Mouse (Mus musculus): ENCODE data around the gene Hdlbp. TPM values are rescaled to one million over a fixed set of nuclear protein-coding genes. Genes with fewer than 3 reads are reported as not detected.

The Hdlbp gene
- polyA plus RNA-seq, 1 experiment from 2014 or later, result 89.2 TPM

Other genes with a start within 250 kb of the Hdlbp start
- 10.4 and 12.4 TPM in 2 replicates for gene Sned1, start 243.0 kb downstream of the Hdlbp start, polyA plus RNA-seq (2016; fragmentation: Nextera tagmentation; extraction: Ambion mirVana)
- gene Mterf4, start 172.9 kb downstream of the Hdlbp start, polyA plus RNA-seq (2016; fragmentation: Nextera tagmentation; extraction: Ambion mirVana), result 35.1 and 35.3 TPM in 2 replicates
- 63.5 and 73.1 TPM in 2 replicates for gene Ppp1r7, start 136.0 kb downstream of the Hdlbp start, polyA plus RNA-seq (2016; fragmentation: Nextera tagmentation; extraction: Ambion mirVana)
- gene Pask, start 135.3 kb downstream of the Hdlbp start, polyA plus RNA-seq (2016; fragmentation: Nextera tagmentation; extraction: Ambion mirVana), result 12.2 and 13.1 TPM in 2 replicates
- 0.28 and 0.71 TPM in 2 replicates for gene Ano7, start 104.9 kb downstream of the Hdlbp start, polyA plus RNA-seq (2016; fragmentation: Nextera tagmentation; extraction: Ambion mirVana)
- gene Farp2, start 33.3 kb upstream of the Hdlbp start, polyA plus RNA-seq (2016; fragmentation: Nextera tagmentation; extraction: Ambion mirVana), result 5.4 and 5.8 TPM in 2 replicates
- gene Stk25, start 179.8 kb upstream of the Hdlbp start, polyA plus RNA-seq (2016; fragmentation: Nextera tagmentation; extraction: Ambion mirVana), result 260 and 266 TPM in 2 replicates
- gene Bok, start 206.8 kb upstream of the Hdlbp start, polyA plus RNA-seq (2016; fragmentation: Nextera tagmentation; extraction: Ambion mirVana), result 41.9 and 50.8 TPM in 2 replicates

Measured in neural tube, embryonic 12.5 days (tissue).